Mouse (Mus musculus): Measurements from ENCODE around the gene Rexo5.

- TF ChIP-seq CTCF (IDR thresholded peaks at IDR 0.05; ENCODE audit: insufficient read depth, low read depth, low read length): no peak
- TF ChIP-seq POLR2A (IDR thresholded peaks at IDR 0.05; ENCODE audit: insufficient read depth, low read depth, low read length): no peak
Observed at GRCm38 (mm10) chr7:119862167-119862566, 68.4 kb downstream of the Rexo5 start.
